Mouse (Mus musculus) urinary bladder, postnatal 25 days (tissue): ENCODE data around the gene Jazf1.

Experiments used
- DNase-seq: peaks from one replicate; pipeline ENCODE4 v3.0.0; 2022; ENCODE audit warnings: low spot score

Jazf1 gene

DNA sequence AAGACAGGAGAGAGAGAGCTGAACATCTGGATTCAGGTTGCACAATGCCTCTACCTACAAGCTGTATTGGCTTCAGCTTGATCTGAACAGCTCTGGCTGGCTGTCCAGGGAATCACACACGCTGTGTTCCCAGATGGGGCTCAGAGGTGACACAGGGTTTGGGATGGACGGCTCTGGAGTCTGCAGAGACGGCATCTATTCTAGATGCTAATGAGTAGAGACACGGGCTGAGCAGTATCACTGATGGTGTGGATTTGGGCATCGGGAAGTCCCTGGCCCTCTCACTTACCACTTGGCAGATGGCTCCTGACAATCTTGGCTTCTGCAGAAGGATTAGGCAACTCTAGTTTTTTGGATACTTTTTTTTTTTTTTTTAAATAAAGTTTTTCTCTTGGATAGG, 161.6 kb downstream of the Jazf1 start:
- DNase-seq, result no peak

DNA sequence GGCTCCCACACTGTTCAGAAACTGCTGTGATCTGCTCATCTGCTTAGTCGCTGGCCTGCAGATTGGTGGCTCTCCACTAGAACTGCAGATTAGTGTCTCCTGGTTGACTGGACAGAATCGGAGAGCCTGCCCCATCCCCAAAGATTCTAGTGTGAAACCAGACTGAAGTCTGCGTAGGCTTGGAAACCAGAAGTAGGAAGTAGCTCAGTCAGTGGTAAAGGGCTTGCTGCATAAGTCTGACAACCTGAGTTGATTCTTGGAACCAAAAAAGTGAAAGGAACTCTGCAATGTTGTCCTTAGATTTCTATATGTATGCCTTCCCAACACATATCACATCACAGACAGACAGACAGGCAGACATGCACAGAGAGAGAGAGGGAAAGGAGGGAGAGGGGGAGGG, 163.3 kb downstream of the Jazf1 start:
- DNase-seq, result no peak

DNA sequence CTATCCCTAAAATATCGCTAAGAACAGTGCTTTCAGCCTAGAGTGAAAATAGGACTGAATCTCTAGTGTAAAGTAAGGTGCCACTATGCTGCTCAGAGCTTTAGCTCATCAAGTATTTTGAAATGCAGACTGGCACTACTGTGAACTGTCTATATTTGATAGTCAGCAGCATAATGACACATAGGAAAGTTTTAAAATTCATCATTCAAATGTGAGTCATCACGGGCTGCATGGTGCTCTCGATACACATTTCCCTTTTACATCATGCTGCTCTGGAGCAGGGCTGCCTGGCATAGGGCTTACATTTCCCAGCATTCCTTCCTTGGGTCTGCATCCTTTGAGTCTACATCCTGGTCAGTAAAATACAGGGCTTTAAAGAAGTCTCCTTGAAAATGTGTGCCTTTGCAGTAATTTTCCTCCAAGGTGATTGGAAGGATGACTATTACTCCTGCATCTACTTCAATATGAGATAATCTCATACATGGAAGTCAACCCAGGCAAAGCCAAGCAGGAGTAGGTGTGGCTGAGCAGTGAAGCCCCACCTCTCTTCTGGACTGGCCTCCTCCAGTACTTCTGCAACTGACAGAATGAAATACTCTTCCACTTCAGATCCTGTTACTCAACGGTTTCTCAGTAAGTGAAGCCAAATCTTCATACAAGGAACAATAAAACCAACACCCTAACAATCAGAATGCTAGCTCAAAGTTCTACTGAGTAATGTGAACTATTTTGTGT, 165.0 kb downstream of the Jazf1 start:
- DNase-seq, result no peak

DNA sequence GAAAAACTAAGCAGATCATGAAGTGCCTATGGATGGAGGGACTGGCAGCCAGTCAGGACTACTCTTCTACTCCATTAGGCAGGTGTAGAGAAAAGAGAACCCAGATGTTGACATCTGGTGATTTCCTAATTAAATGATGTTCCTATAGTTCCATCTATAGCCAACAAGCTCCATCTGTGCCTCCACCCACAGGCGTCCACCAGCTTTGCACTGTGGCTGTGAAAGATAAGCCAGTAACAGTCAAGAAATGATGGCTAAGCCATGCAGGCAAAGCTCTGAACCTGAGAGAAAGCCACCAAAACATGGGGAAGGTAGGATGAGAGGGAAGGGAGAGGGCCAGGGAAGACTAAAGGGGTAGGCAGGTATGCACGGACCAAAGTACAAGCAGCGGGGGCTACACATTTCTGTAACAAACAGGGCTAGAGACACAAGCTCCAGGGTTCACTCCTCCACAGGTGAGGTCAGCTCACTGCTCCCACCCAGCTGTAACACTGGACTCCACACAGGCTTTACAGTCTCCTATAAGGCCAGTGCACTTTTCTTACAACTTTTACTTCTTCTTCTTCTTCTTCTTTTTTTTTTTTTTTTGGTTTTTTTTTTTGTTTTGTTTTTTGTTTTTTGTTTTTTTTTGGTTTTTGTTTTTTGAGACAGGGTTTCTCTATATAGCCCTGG, 168.7 kb downstream of the Jazf1 start:
- no peak for DNase-seq

DNA sequence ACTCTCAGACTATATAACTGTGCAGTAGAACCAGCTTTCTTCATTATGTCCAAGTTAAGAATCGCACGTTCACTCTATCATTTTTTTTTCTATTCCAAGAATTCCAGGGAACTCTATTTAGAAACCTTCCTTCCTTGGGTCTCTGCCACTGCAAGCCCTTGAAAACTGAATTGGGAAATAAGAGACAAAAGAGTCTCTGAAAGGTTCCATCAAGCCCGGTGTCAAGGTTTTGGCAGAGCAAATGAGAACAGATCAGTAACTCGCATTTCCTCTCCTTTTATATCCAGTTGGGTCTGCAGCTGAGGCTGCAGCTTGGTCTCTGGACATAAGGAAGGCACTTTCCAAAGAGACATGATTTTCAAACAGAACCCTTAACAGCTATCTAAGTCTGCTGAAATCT, 173.4 kb downstream of the Jazf1 start:
- DNase-seq, result no peak

DNA sequence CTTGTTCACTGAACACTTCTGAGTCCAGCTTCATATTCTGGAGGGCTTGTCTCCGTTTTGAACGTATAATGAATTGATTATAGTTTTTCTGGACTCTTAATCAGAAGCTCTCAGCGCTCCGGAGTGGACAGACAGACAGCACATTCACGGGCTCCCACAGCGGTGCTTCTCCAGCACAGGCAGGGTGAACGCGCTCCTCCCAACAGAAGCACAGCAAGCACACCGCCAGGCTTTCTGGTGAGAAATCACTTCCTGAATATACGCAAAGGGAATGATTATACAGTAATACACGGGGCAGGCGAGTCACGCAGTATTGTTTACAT, 174.0 kb downstream of the Jazf1 start:
- no peak for DNase-seq

DNA sequence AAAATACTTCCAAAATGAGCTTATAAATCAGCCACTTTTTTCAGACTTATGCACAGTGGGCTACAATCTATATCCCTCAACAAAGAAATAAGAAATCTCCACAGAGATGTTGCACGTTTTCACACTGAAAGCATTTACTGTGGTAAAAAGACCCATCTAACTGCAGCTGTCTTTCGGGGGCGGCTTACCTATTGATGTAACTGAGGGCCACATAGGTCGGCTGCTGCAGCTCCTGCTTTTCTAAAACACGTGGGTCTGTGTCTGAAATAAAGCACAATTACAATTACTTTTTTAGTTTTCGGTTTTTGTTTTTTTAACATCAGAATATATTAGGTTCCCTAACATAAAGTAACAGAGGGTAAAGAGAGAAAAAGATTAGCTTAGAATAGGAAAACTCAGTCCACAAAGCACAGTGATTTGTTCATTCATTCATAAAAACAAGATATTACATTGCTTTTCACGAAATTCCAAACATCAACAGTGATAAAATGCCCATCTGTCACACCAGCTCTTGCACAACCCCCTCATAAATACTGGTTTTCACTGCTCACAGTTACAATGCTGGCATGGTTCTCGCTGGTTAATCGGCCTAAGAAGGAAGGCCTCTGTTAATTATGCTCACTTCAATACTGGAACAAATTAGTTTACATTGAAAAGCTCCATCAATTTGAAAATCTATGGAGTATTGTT, 174.5 kb downstream of the Jazf1 start:
- DNase-seq, result no peak

DNA sequence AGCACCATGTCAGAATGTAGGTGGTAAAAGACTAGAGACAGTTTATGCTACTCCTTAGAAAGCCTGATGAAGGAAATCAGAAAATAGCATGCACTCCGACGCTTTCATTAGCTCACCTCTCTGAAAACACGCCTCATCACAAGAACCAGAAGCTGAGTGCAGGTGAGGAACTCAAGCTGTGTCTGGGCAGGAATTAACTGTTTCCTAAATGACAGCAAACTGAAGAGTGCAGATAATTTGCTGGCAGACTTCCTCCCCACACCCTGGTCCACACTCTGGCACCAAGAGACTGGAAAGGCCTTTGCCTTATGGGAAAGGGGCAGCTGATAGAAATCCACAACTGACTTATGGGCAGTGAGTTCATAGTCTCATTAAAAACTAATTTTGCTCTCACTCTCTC, 175.5 kb downstream of the Jazf1 start:
- DNase-seq, result no peak

DNA sequence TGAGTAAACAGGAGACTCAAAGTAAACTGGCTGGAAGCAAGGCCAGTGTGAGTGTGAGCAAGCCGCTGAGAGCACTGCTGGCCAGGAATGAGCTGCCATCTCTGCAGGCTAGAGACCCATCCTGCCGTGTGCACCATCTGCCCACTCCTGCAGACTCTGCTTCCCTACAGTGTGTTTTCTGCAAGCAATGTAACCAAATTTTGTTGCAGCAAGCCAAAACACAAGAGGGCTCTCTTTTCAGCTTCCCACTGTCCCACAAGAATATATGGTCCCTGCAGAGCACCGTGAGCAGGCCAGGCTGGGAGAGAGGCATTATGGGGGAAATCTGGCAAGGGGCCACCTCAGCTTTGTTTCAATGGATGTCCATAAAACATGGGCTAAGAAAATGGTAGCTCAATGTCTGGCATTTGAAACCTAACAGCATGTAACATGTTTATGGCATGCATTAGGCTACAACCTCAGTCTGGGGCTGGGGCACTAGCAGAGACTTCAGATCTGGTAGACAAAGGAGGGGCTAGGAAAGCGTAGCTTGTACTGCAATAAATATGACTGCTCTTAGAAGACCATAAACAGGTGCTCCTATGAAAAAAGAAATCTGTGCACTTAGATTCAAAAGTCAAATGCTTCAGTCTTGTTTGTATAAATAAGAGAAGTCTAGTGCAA, 180.8 kb downstream of the Jazf1 start:
- DNase-seq, result no peak

DNA sequence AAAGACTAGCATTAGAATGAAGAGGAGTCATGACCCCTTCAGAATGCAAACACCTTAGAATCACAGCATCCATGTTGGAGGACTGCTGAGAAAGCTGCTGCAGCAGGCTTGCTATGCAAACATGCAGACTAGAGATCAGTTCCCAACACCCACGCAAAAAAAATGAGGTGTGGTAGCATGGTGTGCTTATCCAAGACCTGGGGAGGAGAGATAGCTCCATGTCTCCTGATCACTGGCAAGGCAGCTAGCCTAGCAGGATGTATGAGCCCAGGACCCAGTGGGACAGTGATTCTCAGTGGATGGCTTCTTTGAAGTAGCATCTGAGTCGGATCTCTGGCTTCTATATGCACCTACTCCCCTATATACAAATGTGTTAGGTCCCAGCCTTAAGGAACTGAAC, 184.7 kb downstream of the Jazf1 start:
- no peak for DNase-seq

DNA sequence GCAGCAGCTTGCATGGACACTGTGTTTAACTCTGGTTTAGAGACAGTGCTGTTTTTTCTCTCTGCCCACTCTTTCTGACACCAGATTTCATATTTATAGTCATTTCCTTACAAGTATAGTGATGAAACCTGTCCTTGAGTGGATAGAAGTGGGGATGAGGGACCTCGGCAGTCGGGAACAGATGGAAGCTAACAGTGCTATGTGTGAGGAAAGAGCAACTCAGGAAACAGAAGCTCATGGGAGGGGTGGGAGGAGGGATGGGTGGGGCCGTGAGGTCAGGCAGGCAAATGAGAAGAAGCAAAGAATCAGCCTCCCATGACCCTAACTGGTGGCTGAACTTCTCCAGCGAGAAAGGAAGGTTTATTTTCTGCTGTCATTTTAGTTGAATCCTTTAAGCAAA, 191.3 kb downstream of the Jazf1 start:
- DNase-seq, result no peak

DNA sequence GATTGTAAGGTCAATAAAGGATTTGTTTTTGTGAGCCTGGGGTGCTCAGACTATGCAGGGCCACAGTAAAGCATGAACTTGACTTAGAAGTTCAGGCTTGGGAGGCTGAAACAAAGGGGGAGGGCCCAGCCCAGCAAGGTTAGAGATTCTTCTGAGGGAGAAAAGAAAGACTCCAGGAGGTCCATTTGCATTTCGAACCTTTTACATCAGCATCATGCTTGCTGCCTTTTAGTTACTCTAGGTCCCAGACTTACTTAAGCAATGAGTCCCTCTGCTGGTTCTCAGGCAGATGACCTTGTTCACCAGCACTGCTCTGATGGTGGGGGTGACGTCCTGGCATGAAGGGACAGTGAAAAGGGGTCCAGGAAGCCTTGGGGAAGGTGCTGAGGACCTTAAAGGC, 197.1 kb downstream of the Jazf1 start:
- DNase-seq, result no peak

DNA sequence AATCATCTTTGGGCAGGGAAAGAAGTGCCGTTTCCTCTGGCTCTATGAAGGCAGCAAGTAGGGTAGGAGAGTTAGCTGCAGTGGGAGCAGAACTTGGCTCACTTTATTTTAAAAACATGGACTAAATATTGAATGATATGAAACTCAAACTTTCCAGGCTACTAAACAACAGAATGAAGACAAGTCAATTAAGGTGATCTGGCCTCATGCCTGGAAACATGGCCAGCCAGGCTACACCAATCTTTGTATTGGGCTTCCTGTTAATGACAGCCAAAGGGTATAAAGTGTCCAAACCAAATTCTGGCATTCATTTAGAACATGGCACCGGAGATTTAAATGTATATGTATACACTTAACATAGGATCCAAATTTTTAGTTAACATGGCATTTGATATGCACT, 199.2 kb downstream of the Jazf1 start:
- DNase-seq, result no peak

DNA sequence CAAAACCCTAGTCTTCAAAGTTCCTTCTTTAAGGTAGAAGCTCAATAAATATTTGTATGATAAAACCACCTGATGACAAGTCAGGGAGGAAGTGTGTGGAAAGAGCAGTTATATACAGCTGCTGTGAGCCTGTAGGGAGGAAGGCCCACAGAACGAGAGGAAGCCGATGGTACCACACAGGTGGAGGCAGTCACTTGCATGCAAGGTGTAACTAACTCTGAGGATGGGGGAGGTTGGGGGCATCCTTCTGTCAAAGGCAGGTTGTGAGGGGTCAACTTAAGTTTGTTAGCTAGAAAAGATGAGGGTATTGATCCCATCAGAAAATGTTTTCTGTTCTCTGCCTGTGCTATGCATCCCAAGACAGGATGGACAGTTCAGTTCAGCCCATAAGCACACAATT, 200.1 kb downstream of the Jazf1 start:
- no peak for DNase-seq

DNA sequence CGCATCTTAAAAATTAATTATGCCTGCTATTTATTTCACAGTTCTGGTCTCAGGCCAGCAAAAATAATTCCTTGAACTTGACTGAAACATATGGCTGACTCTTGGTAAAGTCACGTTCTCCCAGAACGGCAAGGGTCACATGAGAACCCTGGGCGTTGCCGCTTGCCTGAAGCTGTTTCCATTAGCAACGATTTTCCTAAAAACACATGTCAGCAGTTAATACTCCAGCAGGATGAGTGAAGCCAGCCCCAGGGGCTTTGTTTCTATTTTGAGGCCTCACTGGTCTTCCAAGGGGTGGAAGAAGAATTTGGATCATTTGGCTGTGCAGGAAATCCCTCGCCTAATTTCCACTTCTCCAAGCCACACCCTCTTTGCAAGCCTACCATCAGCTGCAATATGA, 206.5 kb downstream of the Jazf1 start:
- DNase-seq, result no peak

DNA sequence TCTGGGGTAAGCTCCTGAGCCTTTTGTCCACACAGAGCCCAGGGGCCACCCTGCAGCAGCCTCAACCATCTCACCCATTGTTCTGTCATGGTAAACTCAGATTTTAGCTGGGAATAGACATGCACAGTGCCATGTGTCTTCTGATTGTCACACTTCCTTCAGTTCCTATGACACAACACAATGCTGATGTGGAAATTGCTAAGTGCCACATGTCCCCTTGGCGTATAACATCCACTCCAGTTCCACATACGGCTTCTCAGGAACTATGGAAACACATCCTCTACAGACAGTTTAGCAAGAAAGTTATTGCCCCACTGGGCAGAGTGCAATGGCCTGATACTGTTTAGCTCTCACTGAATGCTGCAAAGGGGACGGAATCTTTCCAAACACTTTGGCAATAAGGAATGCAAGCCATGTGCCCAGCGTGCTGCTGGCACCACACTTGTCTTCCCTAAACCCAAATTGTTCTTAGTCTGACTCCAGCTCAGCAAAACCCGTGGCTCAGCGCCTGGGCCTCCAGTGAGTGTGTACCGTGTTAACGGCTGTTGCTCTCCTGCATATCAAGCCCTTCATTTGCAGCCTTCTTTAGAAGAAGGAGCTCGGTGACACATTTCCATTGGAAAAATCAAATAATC, 207.1 kb downstream of the Jazf1 start:
- no peak for DNase-seq

DNA sequence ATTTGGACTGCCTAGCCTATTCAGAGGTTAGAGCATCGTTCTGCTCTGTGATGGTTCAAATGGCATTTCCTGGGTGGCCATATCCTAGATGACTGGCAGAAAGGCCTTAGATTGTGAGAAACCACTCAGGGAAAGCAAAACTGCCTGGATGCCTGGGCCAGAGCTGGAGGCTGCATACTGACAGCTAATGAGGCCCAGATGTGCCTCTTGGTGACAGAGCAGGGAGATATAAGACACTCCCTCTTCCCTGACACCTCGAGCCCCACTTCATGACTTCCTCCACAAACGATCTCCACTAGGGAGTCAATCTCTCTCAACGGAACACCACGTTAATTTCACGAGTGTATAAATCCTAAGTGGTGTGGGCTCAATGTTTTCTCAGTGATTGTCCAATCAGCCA, 207.7 kb downstream of the Jazf1 start:
- DNase-seq, result no peak

DNA sequence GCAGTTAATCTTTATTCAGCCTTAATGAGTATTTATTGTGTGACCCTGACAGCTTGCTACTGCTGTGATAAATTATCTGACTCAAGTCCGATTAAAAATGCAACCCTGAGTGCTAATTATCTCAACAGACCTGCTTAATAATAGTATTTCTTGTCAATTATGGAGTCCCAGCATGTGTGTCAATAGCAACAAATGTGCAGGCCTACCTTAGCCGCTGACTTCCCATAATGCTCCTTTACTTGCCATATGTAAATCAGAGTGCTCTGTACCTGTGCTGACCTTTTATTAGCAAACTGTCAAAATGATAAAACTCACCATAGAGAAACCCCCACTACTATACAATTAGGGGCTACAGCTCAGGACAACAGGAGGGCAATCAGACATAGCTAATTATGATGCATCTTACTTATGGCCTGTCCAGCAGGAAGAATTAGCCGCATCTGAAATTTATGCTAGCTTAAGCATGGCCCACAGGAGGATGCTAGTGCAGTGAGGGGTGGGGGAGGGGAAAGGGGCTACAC, 209.5 kb downstream of the Jazf1 start:
- DNase-seq, result no peak

DNA sequence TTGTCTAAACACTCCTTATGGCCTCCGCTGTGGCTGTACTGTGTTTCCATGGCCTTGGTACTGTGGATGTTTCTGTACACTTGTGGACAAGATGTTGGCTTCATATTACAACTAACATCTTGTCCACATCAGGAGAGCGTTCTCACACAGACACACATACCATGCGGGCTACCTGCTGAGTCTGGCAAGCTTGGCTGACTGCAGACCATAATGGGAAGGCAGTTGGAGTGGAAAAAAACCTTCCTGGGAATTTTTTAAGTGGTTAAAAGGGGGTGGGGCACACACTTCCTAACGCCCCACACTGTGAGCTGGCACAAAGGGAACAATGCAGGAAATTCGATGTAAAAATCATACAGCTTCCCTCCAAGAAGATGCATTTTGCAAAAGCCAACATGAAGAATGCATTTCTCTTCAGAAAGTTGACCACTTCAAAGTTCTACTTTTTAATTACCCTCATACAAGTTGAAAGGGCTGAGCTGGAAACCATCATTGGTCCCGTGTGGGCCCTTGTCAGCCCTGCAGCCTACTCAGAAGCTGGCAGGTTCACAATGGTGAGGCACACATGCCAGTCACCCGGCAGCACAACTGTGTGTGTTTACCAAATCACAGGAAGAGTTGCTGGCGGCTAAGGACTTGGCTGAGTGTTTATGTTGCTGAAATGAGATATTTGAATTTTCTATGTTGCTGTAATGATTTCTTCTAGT, 215.9 kb downstream of the Jazf1 start:
- DNase-seq, result no peak

DNA sequence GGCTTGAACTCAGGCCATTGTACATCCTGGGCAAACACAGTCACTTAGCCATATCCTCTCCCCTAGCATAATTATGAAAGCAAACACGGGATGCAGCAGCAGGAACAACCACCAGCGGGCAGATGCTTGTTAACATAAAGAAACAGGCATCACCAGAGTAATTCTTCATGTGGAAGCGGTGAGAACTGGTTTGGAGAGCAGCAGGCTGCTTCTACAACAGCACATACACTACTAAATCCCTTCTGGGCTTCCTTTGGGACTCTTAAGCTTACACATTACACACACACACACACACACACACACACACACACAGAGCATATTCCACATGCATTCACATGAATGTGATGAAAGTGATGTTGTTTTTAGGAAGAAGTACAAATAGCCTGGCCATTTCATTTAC, 216.5 kb downstream of the Jazf1 start:
- DNase-seq, result no peak

DNA sequence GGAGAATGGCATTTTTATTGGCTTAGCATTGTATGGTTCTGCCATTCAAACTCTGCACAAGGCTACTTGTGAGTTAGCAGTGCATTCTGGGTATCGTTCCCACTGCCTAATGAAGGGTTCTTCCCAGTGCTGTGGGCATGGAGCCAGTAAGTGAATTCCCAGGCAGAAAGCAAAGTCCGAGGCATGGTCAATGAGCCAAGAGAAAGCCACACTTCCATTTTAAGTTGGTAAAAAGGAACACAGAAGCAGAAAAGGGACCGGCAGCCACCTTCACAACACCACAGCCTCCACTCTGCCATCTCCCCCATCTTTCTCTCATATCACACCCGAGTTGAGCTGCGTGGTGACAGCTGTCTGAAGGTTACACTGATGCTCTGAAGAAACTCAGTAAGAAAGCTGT, 217.4 kb downstream of the Jazf1 start:
- DNase-seq, result no peak

DNA sequence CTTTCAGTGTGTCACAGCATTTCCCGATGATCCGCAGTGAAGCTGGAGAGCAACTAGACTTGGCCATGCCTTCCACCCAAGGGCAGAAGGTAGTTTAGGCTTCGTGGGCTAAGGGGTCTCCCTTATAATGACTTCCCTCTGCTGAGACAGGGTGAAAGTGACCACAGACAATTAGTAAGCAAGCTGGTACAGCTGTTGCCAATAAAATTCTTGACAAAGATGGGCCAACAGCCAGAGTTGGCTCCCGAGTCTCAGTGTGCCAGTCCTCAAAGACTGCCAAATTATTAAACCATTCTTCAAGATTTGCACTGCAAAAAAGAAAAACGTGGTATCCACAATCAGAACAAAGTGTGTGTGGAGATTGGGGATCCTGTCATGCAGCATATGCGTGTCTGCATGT, 220.2 kb downstream of the Jazf1 start:
- no peak for DNase-seq
